22 mouse cellular contexts compared by ENCODE assay signal in the genomic region with DNA sequence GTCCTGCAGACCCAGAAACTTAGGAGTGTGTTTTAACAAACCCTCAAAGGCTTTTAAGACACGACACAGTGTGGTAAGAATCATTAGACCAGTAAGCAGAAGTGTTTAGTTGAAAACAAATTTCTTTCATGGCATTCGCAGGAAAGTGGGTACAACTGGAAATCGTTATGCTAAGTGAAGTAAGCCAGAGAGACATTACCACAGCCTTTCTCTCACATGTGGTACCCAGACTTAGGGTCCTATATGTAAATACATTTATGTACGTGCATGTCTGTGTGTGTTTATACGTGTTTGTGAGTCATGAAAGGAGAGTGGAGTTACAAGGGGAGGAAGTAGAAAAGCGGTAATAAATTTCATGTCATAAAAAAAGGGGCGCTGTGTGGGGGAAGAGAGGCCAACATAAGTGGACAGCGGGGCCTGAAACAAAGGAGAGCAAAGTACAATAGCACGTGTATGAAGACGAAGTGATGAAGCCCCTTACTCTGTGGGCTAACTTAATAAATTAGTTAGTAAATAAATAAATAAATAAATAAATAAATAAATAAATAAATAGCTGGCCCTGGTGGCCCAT. TPM values are rescaled to one million over a fixed set of nuclear protein-coding genes. Genes with fewer than 3 reads are reported as not detected.
"Had no signal": no experiment of that assay in that cellular context is flagged by ENCODE, and none has a peak within 500 bp of the region (broad histone marks: within the 10 kb centered on the region; RNA-seq: fewer than 3 reads in every experiment).

No protein-coding gene starts in this region.

- H3K9ac ChIP-seq: limb, embryonic 15.5 days; liver, embryonic 12.5 days; lung, embryonic 14.5 days; midbrain, embryonic 15.5 days; neural tube, embryonic 12.5 days had no signal

- H3K4me1 ChIP-seq: limb, embryonic 15.5 days; liver, embryonic 12.5 days; midbrain, embryonic 10.5 days; midbrain, embryonic 15.5 days; neural tube, embryonic 12.5 days had no signal

- H3K27me3 ChIP-seq: limb, embryonic 15.5 days; liver, embryonic 12.5 days; midbrain, embryonic 15.5 days; neural tube, embryonic 12.5 days had no signal

- ATAC-seq: liver, embryonic 12.5 days; midbrain, embryonic 15.5 days had no signal

- H3K27ac ChIP-seq: layer of hippocampus, adult 2 months; limb, embryonic 15.5 days; liver, embryonic 12.5 days; midbrain, embryonic 10.5 days; midbrain, embryonic 15.5 days; neural tube, embryonic 12.5 days had no signal

- H3K4me2 ChIP-seq: limb, embryonic 15.5 days; liver, embryonic 12.5 days; lung, embryonic 14.5 days; midbrain, embryonic 15.5 days; neural tube, embryonic 12.5 days had no signal

- DNase-seq: kidney, adult 9 months; kidney, postnatal 10 days; kidney, postnatal 4 days; lung, embryonic 14.5 days; lung, postnatal 10 days; lung, postnatal 4 days; spleen, adult 18-20 months; thymus, adult 18-20 months; thymus, postnatal 14 days had no signal

- H3K4me3 ChIP-seq: layer of hippocampus, adult 2 months; limb, embryonic 15.5 days; liver, embryonic 12.5 days; midbrain, embryonic 10.5 days; midbrain, embryonic 15.5 days; neural tube, embryonic 12.5 days had no signal

- H3K9me3 ChIP-seq: limb, embryonic 15.5 days; liver, embryonic 12.5 days; midbrain, embryonic 10.5 days; midbrain, embryonic 15.5 days; neural tube, embryonic 12.5 days had no signal

- H3K36me3 ChIP-seq: midbrain, embryonic 10.5 days; midbrain, embryonic 15.5 days; neural tube, embryonic 12.5 days had no signal

RNA-seq across cellular contexts. Expression of a gene that starts 37.8 kb away (rescaled TPM):
- total RNA-seq: layer of hippocampus, adult 2 months; megakaryocyte, adult 5-6 weeks; monocyte, adult 5-6 weeks; neutrophil, adult 5-6 weeks had no signal

RNA-seq across cellular contexts. Expression of a gene that starts 48.1 kb away (rescaled TPM):
- total RNA-seq: layer of hippocampus, adult 2 months; layer of hippocampus, postnatal 10 days; left cerebral cortex, postnatal 36 days; megakaryocyte, adult 5-6 weeks; monocyte, adult 5-6 weeks; neutrophil, adult 5-6 weeks had no signal
- polyA plus RNA-seq: limb, embryonic 15.5 days; liver, embryonic 12.5 days; liver, embryonic 16.5 days; lung, embryonic 14.5 days; midbrain, embryonic 10.5 days; midbrain, embryonic 15.5 days; neural tube, embryonic 12.5 days; stomach, embryonic 14.5 days had no signal
